Mouse (Mus musculus): ENCODE results near the gene Macrod2. TPM values are rescaled to one million over a fixed set of nuclear protein-coding genes. Genes with fewer than 3 reads are reported as not detected.

Gene Macrod2
- polyA plus RNA-seq, 1 experiment from 2014 or later, result 45.9 TPM

DNA sequence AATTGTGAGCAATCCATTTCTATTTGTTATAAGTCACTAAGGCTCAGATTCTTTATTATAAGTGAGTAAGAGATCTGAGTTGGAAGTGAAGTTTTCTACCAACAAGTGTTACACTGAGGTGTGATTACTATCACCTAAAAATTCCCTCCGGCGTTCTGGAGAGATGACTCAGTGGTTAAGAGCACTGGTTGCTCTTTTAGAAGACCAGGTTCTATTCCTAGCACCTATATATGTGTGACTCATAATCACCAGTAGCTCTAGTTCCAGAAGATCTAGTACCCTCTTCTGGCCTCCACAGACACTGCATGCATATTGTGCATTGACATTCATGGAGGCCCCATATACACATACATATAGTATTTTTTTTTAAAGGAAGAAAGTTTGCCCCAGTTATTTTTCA is 80.7 kb downstream of the Macrod2 start:
- DNase-seq (ENCODE audit: low spot score, missing footprints) (no peak), ATAC-seq (ENCODE audit: low FRiP score) (no peak)
- H3K27ac ChIP-seq (ENCODE audit: low read depth, low read length), result no peak overlapping the region
- H3K9me3 ChIP-seq (ENCODE audit: control insufficient read depth, low read length), result no peaks in the 10 kb centered on the region
- H3K9ac ChIP-seq (ENCODE audit: low read length), result no peak overlapping the region
- no peak overlapping the region for H3K4me3 ChIP-seq (ENCODE audit: low read depth, low read length)
- no peaks in the 10 kb centered on the region for H3K36me3 ChIP-seq (ENCODE audit: control insufficient read depth, insufficient read depth, low read length)
- H3K4me2 ChIP-seq, result no peak overlapping the region
- WGBS, result 92% methylated on average over 2 of the region's 2 CpGs
- H3K4me1 ChIP-seq (ENCODE audit: control insufficient read depth, insufficient read depth, low read length), result no peaks in the 10 kb centered on the region
- H3K27me3 ChIP-seq (ENCODE audit: control insufficient read depth, insufficient read depth, low read length), result no peaks in the 10 kb centered on the region

DNA sequence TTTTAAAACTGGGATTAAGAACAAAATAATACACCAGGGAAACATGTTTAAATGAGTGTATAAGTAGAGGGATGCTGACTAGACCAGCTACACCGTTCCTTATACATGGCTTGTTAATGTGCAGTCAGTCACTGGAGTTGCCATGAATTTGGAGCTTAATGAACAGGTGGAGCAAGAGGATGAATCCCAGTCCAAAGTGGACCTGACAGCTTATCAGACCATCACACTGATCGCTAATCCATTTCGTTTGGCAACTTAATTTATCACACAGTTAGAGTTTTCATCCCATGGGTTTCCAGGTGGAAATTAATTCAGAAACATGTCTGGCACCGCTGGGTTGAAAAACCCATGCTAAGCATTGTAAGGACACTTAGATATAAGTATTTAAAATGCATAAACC is 81.8 kb downstream of the Macrod2 start:
- no peaks in the 10 kb centered on the region for H3K27me3 ChIP-seq (ENCODE audit: control insufficient read depth, insufficient read depth, low read length)
- no peak overlapping the region for H3K27ac ChIP-seq (ENCODE audit: low read depth, low read length)
- no peak overlapping the region for H3K9ac ChIP-seq (ENCODE audit: low read length)
- 87% methylated on average over 4 of the region's 4 CpGs for WGBS
- H3K4me1 ChIP-seq (ENCODE audit: control insufficient read depth, insufficient read depth, low read length), result no peaks in the 10 kb centered on the region
- peak; percentile 19 for DNase-seq (ENCODE audit: low spot score, missing footprints)
- H3K9me3 ChIP-seq (ENCODE audit: control insufficient read depth, low read length), result no peaks in the 10 kb centered on the region
- no peak for ATAC-seq (ENCODE audit: low FRiP score)
- H3K4me3 ChIP-seq (ENCODE audit: low read depth, low read length), result no peak overlapping the region
- H3K36me3 ChIP-seq (ENCODE audit: control insufficient read depth, insufficient read depth, low read length), result no peaks in the 10 kb centered on the region
- H3K4me2 ChIP-seq, result no peak overlapping the region

DNA sequence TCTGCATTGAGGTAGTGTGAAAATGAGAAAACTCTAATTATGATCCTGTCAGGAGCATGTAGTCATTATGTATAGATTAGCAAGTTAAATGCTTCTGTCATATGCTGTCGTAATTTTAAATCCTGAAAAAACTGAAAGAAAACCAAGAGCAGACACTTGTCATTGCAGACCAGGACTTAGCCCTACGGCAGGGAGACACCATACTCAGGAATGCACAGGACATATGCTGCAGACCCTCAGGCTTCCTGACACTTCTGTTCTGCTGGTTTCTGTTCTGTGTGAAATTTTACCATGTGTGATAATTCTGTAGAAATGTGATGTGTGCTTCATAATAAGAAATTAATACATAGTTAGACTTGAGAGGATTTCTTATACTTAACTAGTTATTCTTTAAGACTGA is 87.5 kb downstream of the Macrod2 start:
- no peaks in the 10 kb centered on the region for H3K4me1 ChIP-seq (ENCODE audit: control insufficient read depth, insufficient read depth, low read length)
- ATAC-seq (ENCODE audit: low FRiP score) (no peak), DNase-seq (ENCODE audit: low spot score, missing footprints) (peak; percentile 33)
- no peaks in the 10 kb centered on the region for H3K27me3 ChIP-seq (ENCODE audit: control insufficient read depth, insufficient read depth, low read length)
- no peaks in the 10 kb centered on the region for H3K36me3 ChIP-seq (ENCODE audit: control insufficient read depth, insufficient read depth, low read length)
- no peak overlapping the region for H3K4me3 ChIP-seq (ENCODE audit: low read depth, low read length)
- no peak overlapping the region for H3K27ac ChIP-seq (ENCODE audit: low read depth, low read length)
- H3K9me3 ChIP-seq (ENCODE audit: control insufficient read depth, low read length), result no peaks in the 10 kb centered on the region
- H3K9ac ChIP-seq (ENCODE audit: low read length), result no peak overlapping the region
- no peak overlapping the region for H3K4me2 ChIP-seq
- 83% methylated on average over 2 of the region's 2 CpGs for WGBS

DNA sequence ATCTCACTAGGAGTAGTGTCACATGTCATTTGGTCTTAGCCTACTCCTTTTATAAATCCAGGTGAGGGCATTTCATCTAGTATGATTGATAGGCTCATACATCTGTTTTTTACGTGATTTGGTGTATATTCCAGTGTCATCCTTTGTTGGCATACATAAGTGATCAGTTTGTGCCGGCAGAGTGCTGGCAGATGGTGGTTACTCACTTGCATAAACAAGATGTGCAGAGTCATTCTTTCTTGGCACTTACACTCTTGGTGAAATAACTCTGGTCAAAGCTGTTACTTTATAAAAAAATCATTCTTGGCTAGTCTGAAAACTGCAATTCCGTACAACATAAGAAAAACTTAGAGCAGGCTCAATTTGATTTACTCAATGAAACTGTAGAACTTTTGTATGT is 102.6 kb downstream of the Macrod2 start:
- H3K9ac ChIP-seq (ENCODE audit: low read length), result no peak overlapping the region
- ATAC-seq (ENCODE audit: low FRiP score) (no peak), DNase-seq (ENCODE audit: low spot score, missing footprints) (peak; percentile 19)
- no peak overlapping the region for H3K27ac ChIP-seq (ENCODE audit: low read depth, low read length)
- H3K4me3 ChIP-seq (ENCODE audit: low read depth, low read length), result no peak overlapping the region
- no peaks in the 10 kb centered on the region for H3K9me3 ChIP-seq (ENCODE audit: control insufficient read depth, low read length)
- no peaks in the 10 kb centered on the region; the same call in 1 of the 2 replicates for H3K4me1 ChIP-seq (ENCODE audit: control insufficient read depth, insufficient read depth, low read length)
- no peaks in the 10 kb centered on the region for H3K36me3 ChIP-seq (ENCODE audit: control insufficient read depth, insufficient read depth, low read length)
- H3K4me2 ChIP-seq, result no peak overlapping the region
- H3K27me3 ChIP-seq (ENCODE audit: control insufficient read depth, insufficient read depth, low read length), result no peaks in the 10 kb centered on the region
- WGBS, result 86% methylated on average over 3 of the region's 3 CpGs

DNA sequence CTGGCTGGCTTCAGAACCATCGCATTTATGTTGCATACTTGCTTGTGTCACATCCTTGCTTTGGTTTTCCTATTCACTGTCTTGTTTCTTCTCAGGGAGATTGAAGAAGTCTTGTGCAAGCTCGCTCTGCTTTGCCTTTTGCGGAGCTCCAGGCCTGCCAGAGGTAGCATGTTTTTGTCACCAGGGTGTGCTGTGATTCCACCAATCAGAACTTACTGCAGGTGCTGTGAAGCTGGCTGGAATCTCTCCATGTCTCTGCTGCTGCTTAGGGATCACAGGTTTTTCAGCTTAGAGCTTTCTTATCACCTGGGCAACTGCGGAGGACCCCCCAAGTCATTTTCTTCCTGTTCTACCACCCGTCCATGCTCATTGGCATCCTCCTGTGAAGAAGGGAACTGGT is 105.8 kb downstream of the Macrod2 start:
- Histone ChIP-seq H3K4me1 (ENCODE audit: control insufficient read depth, insufficient read depth, low read length) (no peaks in the 10 kb centered on the region; the same call in 1 of the 2 replicates), H3K4me2 (no peak overlapping the region), H3K36me3 (ENCODE audit: control insufficient read depth, insufficient read depth, low read length) (no peaks in the 10 kb centered on the region), H3K9me3 (ENCODE audit: control insufficient read depth, low read length) (no peaks in the 10 kb centered on the region), H3K4me3 (ENCODE audit: low read depth, low read length) (no peak overlapping the region), H3K27ac (ENCODE audit: low read depth, low read length) (no peak overlapping the region), H3K27me3 (ENCODE audit: control insufficient read depth, insufficient read depth, low read length) (no peaks in the 10 kb centered on the region), H3K9ac (ENCODE audit: low read length) (no peak overlapping the region)
- peak; percentile 85 for DNase-seq (ENCODE audit: low spot score, missing footprints)
- ATAC-seq (ENCODE audit: low FRiP score), result peak; percentile 79; the same call in 1 of the 2 replicates
- 32% methylated on average over 5 of the region's 5 CpGs for WGBS

DNA sequence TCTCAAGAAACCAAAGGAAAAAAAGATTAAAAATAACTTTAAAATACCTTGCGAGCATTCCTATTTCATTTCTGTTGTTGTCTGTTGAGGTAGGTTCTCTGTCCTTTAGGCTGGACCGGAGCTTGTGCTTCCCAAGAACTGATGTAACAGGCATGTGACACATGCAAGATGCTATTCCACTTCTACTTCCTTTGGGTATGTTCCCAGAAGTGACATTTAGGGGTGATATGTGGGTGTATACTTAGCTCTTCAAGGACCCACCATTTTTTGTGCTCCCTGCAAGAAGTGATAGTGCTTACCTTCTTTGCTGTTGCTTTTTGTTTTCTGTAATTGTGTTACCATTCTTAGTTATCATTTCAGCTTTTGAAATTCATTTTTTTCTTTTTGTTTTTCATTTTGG is 126.4 kb downstream of the Macrod2 start:
- no peak overlapping the region for H3K4me2 ChIP-seq
- H3K4me1 ChIP-seq (ENCODE audit: control insufficient read depth, insufficient read depth, low read length), result no peaks in the 10 kb centered on the region
- H3K4me3 ChIP-seq (ENCODE audit: low read depth, low read length), result no peak overlapping the region
- ATAC-seq (ENCODE audit: low FRiP score) (no peak), DNase-seq (ENCODE audit: low spot score, missing footprints) (no peak)
- H3K27me3 ChIP-seq (ENCODE audit: control insufficient read depth, insufficient read depth, low read length), result no peaks in the 10 kb centered on the region
- H3K27ac ChIP-seq (ENCODE audit: low read depth, low read length), result no peak overlapping the region
- H3K9me3 ChIP-seq (ENCODE audit: control insufficient read depth, low read length), result no peaks in the 10 kb centered on the region
- 96% methylated on average over 2 of the region's 2 CpGs for WGBS
- no peaks in the 10 kb centered on the region for H3K36me3 ChIP-seq (ENCODE audit: control insufficient read depth, insufficient read depth, low read length)
- no peak overlapping the region for H3K9ac ChIP-seq (ENCODE audit: low read length)

DNA sequence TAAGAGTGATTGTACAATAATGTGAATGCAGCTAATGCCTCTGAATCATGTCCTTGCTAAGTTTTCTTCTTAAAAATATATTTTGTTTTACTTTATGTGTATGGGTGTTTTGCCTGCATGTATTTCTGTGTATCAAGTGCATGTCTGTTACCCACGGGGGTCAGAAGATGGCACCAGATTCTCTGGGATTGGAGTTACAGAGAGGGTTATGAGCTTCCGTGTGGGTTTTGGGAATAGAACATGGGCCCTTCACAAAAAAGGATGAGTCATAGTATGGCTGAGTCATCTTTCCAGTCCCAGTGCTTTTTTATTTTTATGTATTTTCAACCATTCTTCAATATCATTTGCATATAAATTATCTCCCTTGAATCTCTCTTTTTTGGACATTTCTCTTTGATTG is 135.1 kb downstream of the Macrod2 start:
- Histone ChIP-seq H3K4me1 (ENCODE audit: control insufficient read depth, insufficient read depth, low read length) (no peaks in the 10 kb centered on the region), H3K9me3 (ENCODE audit: control insufficient read depth, low read length) (no peaks in the 10 kb centered on the region), H3K27me3 (ENCODE audit: control insufficient read depth, insufficient read depth, low read length) (no peaks in the 10 kb centered on the region), H3K27ac (ENCODE audit: low read depth, low read length) (no peak overlapping the region), H3K36me3 (ENCODE audit: control insufficient read depth, insufficient read depth, low read length) (no peaks in the 10 kb centered on the region), H3K4me2 (no peak overlapping the region), H3K9ac (ENCODE audit: low read length) (no peak overlapping the region), H3K4me3 (ENCODE audit: low read depth, low read length) (no peak overlapping the region)
- DNase-seq (ENCODE audit: low spot score, missing footprints), result no peak
- WGBS, result 66% methylated on average over 2 of the region's 2 CpGs
- no peak for ATAC-seq (ENCODE audit: low FRiP score)

DNA sequence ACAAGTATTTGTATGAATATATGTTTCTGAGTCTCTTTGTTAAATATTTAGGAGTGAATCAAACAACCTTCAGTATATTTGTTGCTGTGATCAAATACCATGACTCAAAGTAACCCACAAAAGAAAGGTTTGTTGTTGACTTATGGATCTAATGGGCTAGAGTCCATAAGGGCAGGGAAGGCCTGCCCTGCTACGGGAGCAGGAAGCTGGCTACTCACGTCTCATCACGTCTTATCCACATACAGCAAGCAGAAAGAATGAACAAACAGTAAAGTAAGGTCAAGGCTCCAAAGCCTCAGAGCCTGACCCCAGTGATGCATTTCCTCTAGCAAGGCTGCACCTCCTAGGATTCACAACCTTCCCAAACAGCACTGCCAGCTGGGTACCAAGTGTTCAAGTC is 136.9 kb downstream of the Macrod2 start:
- Histone ChIP-seq H3K36me3 (ENCODE audit: control insufficient read depth, insufficient read depth, low read length) (no peaks in the 10 kb centered on the region), H3K4me2 (no peak overlapping the region), H3K4me1 (ENCODE audit: control insufficient read depth, insufficient read depth, low read length) (no peaks in the 10 kb centered on the region), H3K9me3 (ENCODE audit: control insufficient read depth, low read length) (no peaks in the 10 kb centered on the region), H3K27me3 (ENCODE audit: control insufficient read depth, insufficient read depth, low read length) (no peaks in the 10 kb centered on the region), H3K27ac (ENCODE audit: low read depth, low read length) (no peak overlapping the region), H3K4me3 (ENCODE audit: low read depth, low read length) (no peak overlapping the region), H3K9ac (ENCODE audit: low read length) (no peak overlapping the region)
- WGBS, result 55% methylated on average over 3 of the region's 3 CpGs
- DNase-seq (ENCODE audit: low spot score, missing footprints), result no peak
- no peak for ATAC-seq (ENCODE audit: low FRiP score)

DNA sequence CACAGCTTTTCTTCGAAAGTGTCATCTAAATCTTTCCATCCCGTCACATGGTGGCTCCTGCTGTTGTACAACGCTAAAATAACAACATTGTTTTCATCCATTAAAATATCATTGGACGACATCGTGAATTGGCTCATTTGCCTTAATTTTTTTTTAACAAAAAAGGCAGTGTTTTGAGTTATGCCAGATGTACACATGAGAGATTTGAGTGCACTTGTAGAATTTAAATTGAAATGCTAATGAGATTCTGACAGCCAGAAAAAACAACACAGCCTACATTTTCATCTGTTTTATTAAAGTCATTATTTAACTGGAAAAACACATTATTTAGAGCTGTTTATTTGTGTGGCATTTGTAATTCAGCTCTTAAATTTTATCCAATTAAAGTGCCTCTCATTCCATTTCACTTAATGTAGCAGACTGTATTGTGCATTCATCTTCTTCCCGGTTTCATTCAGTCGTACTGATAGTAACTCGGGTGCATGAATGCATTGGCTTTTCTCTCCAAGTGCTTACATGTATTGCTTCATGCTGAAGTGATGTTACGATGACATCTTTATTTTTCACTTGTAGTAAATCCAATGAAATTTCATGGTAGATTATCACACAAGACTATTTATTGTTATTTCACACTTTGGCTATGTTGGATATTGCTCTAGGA is 137.9 kb downstream of the Macrod2 start:
- Histone ChIP-seq H3K4me3 (ENCODE audit: low read depth, low read length) (no peak overlapping the region), H3K9me3 (ENCODE audit: control insufficient read depth, low read length) (no peaks in the 10 kb centered on the region), H3K9ac (ENCODE audit: low read length) (no peak overlapping the region), H3K27ac (ENCODE audit: low read depth, low read length) (no peak overlapping the region), H3K36me3 (ENCODE audit: control insufficient read depth, insufficient read depth, low read length) (no peaks in the 10 kb centered on the region), H3K4me2 (no peak overlapping the region), H3K27me3 (ENCODE audit: control insufficient read depth, insufficient read depth, low read length) (no peaks in the 10 kb centered on the region), H3K4me1 (ENCODE audit: control insufficient read depth, insufficient read depth, low read length) (no peaks in the 10 kb centered on the region)
- ATAC-seq (ENCODE audit: low FRiP score), result 0 out of 2 replicates have a peak, but pooled peaks have one; percentile 22
- WGBS, result 58% methylated on average over 9 of the region's 9 CpGs
- no peak for DNase-seq (ENCODE audit: low spot score, missing footprints)
